Mouse (Mus musculus) liver, embryonic 16.5 days (tissue): ENCODE results near the gene Ahcyl2. TPM values are rescaled to one million over a fixed set of nuclear protein-coding genes. Genes with fewer than 3 reads are reported as not detected.

Source experiments
- ATAC-seq: fragments of 200-750 bp; cut with Nextera tagmentation; 2 replicates; pipeline ENCODE4 v1.8.0; 2017; ENCODE audit warnings: low read depth, mild to moderate bottlenecking, moderate number of reproducible peaks, moderate library complexity
- H3K27ac ChIP-seq: fragments of 300-500 bp; sonication (generic); 2 replicates; pipeline ENCODE4 v1.5.1; 2014; ENCODE audit warnings: mild to moderate bottlenecking, low read length
- H3K27me3 ChIP-seq: fragments of 300-500 bp; sonication (generic); 2 replicates; pipeline ENCODE4 v1.6.1; 2014; ENCODE audit warnings: low read depth, low read length, mixed read lengths; ENCODE audit not compliant: control insufficient read depth, insufficient read depth
- H3K36me3 ChIP-seq: fragments of 300-500 bp; sonication (generic); 2 replicates; pipeline ENCODE4 v1.6.1; 2014; ENCODE audit warnings: mild to moderate bottlenecking; ENCODE audit not compliant: control insufficient read depth, insufficient read depth
- H3K4me1 ChIP-seq: fragments of 300-500 bp; sonication (generic); 2 replicates; pipeline ENCODE4 v1.6.1; 2014; ENCODE audit warnings: low read depth, low read length, mixed read lengths; ENCODE audit not compliant: control insufficient read depth
- H3K4me2 ChIP-seq: fragments of 300-500 bp; sonication (generic); 2 replicates; pipeline ENCODE4 v1.6.1; 2014; ENCODE audit warnings: low read depth, low read length, mixed read lengths
- H3K4me3 ChIP-seq: fragments of 300-500 bp; sonication (generic); 2 replicates; pipeline ENCODE4 v1.5.1; 2014; ENCODE audit warnings: low read depth, mild to moderate bottlenecking, low read length
- H3K9ac ChIP-seq: fragments of 300-500 bp; sonication (generic); 2 replicates; pipeline ENCODE4 v1.6.1; 2014; ENCODE audit warnings: low read depth, low read length
- H3K9me3 ChIP-seq: fragments of 300-500 bp; sonication (generic); replicated peaks from 2 replicates; pipeline ENCODE4 v1.6.1; 2016; ENCODE audit warnings: low read length; ENCODE audit not compliant: control insufficient read depth
- WGBS: fragments of 180-500 bp; shearing (Covaris S2); extraction: QIAGEN DNeasy Blood & Tissue Kit; methylation state at CpG from one replicate; pipeline ENCODE4 v1.1.7; 2014; ENCODE audit not compliant: insufficient replicate concordance; 5-methylcytosine and 5-hydroxymethylcytosine counted together
- polyA plus RNA-seq: library from polyadenylated mRNA; unstranded; fragments of >200 nt; fragmentation: Nextera tagmentation; extraction: Ambion mirVana; gene quantifications from 2 replicates; pipeline ENCODE4 v1.2.1, GENCODE M21; 2015

The Ahcyl2 gene
- polyA plus RNA-seq, 1 experiment from 2014 or later = 4.4 TPM

DNA sequence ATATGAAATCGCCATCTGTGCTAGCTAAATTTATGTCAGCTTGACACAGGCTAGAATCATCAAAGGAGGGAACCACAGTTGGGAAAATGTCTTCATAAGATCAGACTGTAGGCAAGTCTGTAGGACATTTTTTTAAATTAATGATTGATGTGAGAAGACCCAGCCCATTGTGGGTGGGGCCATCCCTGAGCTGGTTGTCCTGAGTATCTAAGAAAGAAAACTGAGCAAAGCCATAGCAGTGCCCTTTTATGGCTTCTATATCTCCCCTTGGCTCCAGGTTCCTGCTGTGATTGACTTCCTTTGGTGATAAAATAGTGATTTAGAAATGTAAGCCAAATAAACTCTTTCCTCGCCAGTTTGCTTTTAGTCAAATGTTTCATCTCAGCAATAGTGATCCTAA lies 97.1 kb downstream of the Ahcyl2 start:
- H3K27ac ChIP-seq = no peak overlapping the region
- H3K4me2 ChIP-seq = no peak overlapping the region
- no peaks in the 10 kb centered on the region for H3K27me3 ChIP-seq
- H3K36me3 ChIP-seq = no peaks in the 10 kb centered on the region
- no peaks in the 10 kb centered on the region for H3K9me3 ChIP-seq
- ATAC-seq = no peak
- no peak overlapping the region for H3K4me3 ChIP-seq
- no peak overlapping the region for H3K9ac ChIP-seq
- 78% methylated on average over 2 of the region's 2 CpGs for WGBS
- no peaks in the 10 kb centered on the region for H3K4me1 ChIP-seq

- H3K36me3 ChIP-seq = no peaks in the 10 kb centered on the region
- H3K9me3 ChIP-seq = no peaks in the 10 kb centered on the region
- H3K4me2 ChIP-seq = no peak overlapping the region
- no peak overlapping the region for H3K4me3 ChIP-seq
- ATAC-seq = no peak
- no peak overlapping the region for H3K27ac ChIP-seq
- no peaks in the 10 kb centered on the region for H3K27me3 ChIP-seq
- no peaks in the 10 kb centered on the region for H3K4me1 ChIP-seq
- WGBS = 69% methylated on average over 9 of the region's 9 CpGs
- no peak overlapping the region for H3K9ac ChIP-seq
Observed at GRCm38 (mm10) chr6:29866935-29867724, 99.3 kb downstream of the Ahcyl2 start.

DNA sequence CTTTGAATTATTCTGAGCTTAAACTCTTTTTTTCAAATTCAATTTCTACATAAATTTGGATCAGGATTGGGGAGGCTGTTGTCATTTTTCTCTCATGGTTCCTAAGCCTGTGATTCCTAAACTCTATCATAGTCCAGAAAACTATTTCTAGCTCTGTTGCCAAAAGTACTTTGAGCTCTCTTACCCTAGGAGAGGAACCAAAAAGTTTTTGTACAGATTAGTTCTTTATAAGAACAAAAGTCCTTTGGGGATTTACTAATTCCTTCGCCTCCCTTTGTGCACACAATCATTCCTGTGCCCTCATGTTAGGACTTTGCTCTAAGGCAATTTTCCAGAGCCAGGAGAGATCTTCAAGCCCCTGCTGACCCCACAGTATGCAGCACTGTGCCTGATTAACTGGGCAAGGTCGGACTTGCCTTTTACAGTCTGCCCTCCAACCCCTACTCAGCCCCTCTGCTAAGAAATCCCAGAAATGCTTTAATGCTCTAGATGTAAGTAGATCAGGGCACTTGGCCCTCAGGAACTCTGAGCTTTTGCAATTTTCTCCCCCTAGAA lies 100.6 kb downstream of the Ahcyl2 start:
- H3K9me3 ChIP-seq = no peaks in the 10 kb centered on the region
- ATAC-seq = no peak
- no peaks in the 10 kb centered on the region for H3K36me3 ChIP-seq
- no peak overlapping the region for H3K4me2 ChIP-seq
- no peaks in the 10 kb centered on the region for H3K4me1 ChIP-seq
- no peaks in the 10 kb centered on the region for H3K27me3 ChIP-seq
- no peak overlapping the region for H3K9ac ChIP-seq
- no peak overlapping the region for H3K27ac ChIP-seq
- WGBS = 59% methylated on average over 2 of the region's 2 CpGs
- H3K4me3 ChIP-seq = no peak overlapping the region

DNA sequence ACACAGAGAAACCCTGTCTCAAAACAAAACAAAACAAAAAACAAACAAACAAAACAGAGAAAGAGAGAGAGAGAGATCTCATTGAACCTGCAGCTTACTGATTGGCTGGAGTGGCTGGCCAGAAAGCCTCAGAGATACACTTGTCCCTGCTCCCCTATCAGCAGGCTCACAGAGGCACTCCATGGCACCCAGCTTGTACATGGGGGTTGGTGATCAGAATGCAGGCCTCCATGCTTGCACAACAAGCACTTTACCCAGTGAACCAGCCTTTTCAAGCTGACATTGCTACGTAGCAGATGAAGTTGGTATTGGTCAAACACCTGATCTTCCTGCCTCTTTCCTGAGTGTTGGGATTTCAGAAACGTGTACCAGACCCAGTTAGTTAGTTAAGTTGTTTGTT lies 105.8 kb downstream of the Ahcyl2 start:
- Histone ChIP-seq H3K27ac (no peak overlapping the region), H3K4me2 (no peak overlapping the region), H3K9ac (no peak overlapping the region), H3K4me3 (no peak overlapping the region), H3K9me3 (no peaks in the 10 kb centered on the region), H3K36me3 (no peaks in the 10 kb centered on the region), H3K27me3 (no peaks in the 10 kb centered on the region), H3K4me1 (no peaks in the 10 kb centered on the region)
- no peak for ATAC-seq
- 50% methylated on average over 2 of the region's 2 CpGs for WGBS

DNA sequence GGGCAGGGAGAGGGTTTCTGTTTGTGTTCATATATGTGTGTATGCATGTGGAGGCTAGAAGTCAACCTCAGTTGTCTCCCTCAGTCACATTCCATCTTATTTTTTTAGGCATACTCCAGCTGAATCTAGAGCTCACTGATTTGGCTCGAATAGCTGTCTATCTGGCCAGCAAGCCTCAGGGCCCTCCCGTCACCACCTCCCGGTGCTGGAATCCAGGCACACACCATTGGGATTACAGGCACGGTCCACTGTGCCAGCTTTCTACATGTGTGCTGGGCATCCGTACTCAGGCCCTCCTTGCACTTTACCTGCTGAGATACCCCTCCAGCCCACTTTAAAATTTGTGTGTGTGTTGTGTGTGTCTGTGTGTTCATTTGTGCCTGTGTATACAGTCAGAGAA lies 107.8 kb downstream of the Ahcyl2 start:
- Histone ChIP-seq H3K36me3 (no peaks in the 10 kb centered on the region), H3K4me3 (no peak overlapping the region), H3K4me2 (no peak overlapping the region), H3K9ac (no peak overlapping the region), H3K27ac (no peak overlapping the region), H3K27me3 (no peaks in the 10 kb centered on the region), H3K4me1 (no peaks in the 10 kb centered on the region), H3K9me3 (no peaks in the 10 kb centered on the region)
- ATAC-seq = no peak
- 77% methylated on average over 5 of the region's 5 CpGs for WGBS

GRCm38 (mm10) chr6:29876782-29877181 lies 109.0 kb downstream of the Ahcyl2 start:
- no peaks in the 10 kb centered on the region for H3K36me3 ChIP-seq
- no peak overlapping the region for H3K27ac ChIP-seq
- no peak overlapping the region for H3K4me3 ChIP-seq
- ATAC-seq = no peak
- no peaks in the 10 kb centered on the region for H3K4me1 ChIP-seq
- H3K9ac ChIP-seq = no peak overlapping the region
- H3K4me2 ChIP-seq = no peak overlapping the region
- H3K27me3 ChIP-seq = no peaks in the 10 kb centered on the region
- WGBS = 76% methylated on average over 4 of the region's 4 CpGs
- H3K9me3 ChIP-seq = no peaks in the 10 kb centered on the region

GRCm38 (mm10) chr6:29879579-29879978 lies 111.8 kb downstream of the Ahcyl2 start:
- Histone ChIP-seq H3K4me2 (no peak overlapping the region), H3K9ac (no peak overlapping the region), H3K27me3 (no peaks in the 10 kb centered on the region), H3K36me3 (no peaks in the 10 kb centered on the region), H3K9me3 (no peaks in the 10 kb centered on the region), H3K4me3 (no peak overlapping the region), H3K4me1 (no peaks in the 10 kb centered on the region), H3K27ac (no peak overlapping the region)
- ATAC-seq = no peak

DNA sequence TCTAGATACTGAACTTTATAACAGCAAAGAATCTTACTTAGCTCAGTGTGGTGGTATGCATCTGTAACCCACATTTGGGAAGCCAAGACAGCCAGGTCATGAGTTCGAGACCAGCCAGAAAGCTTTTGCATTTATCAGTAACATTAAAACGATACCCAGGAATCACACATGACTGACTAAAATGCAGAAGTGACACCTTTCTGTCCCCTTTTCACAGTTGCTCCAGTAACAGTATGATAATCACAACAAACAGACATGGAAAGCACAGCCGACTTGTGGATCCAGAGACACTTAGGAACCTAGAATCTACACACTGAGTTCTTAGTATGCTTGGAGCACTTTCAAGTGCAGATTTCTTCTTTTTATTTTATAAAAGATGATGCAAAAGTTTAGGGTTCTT lies 113.0 kb downstream of the Ahcyl2 start:
- H3K4me3 ChIP-seq = no peak overlapping the region
- 72% methylated on average over 3 of the region's 3 CpGs for WGBS
- no peak overlapping the region for H3K9ac ChIP-seq
- no peaks in the 10 kb centered on the region for H3K36me3 ChIP-seq
- H3K4me2 ChIP-seq = no peak overlapping the region
- ATAC-seq = no peak
- H3K27ac ChIP-seq = no peak overlapping the region
- H3K9me3 ChIP-seq = no peaks in the 10 kb centered on the region
- no peaks in the 10 kb centered on the region for H3K27me3 ChIP-seq
- no peaks in the 10 kb centered on the region for H3K4me1 ChIP-seq

DNA sequence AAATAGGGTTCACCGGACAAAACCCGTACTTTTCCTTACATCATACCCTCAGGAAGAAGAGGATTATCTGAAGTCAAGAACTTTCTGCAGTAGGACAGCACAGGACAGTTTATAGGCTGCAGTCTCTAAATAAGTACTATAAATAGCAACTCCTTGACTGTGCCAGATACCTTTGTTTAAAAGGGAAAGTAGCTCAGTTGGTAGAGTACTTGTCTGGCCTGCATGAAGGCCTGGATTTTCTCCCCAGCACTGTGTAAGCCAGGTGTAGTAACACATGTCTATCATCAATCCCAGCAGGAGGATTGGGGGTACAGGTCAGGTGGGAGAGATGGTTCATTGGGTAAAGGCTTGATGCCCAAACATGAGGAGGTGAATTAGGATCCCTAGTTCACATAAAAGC lies 114.1 kb downstream of the Ahcyl2 start:
- WGBS = 85% methylated on average over 2 of the region's 2 CpGs
- no peaks in the 10 kb centered on the region for H3K4me1 ChIP-seq
- H3K36me3 ChIP-seq = no peaks in the 10 kb centered on the region
- no peak overlapping the region for H3K4me2 ChIP-seq
- H3K9me3 ChIP-seq = no peaks in the 10 kb centered on the region
- H3K27ac ChIP-seq = no peak overlapping the region
- H3K4me3 ChIP-seq = no peak overlapping the region
- no peak overlapping the region for H3K9ac ChIP-seq
- no peaks in the 10 kb centered on the region for H3K27me3 ChIP-seq
- no peak for ATAC-seq
